Mouse (Mus musculus): ENCODE data around the gene Krt13. TPM values are rescaled to one million over a fixed set of nuclear protein-coding genes. Genes with fewer than 3 reads are reported as not detected.

Gene Krt13
- polyA plus RNA-seq, 2 experiments, result 0.62 to 1.7 TPM

DNA sequence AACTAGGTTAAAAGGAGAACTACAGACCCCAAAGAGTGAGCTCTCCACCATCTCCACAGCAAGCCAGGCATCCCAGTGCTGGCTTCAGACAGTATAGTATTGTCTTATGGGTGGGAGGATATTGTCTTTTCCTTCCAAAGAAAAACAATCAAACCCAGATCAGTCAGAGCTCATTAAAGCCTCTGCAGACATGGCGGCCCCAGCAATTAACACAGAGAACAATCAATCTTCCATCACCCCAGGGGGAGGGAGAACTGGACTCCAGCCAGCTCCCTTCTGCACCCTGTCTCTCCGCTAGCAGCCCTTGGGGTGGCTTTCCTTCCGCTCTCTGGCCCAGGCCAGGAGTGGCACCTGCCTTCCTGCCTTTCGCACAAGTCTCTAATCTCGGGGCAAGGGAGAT lies 16.3 kb upstream of the Krt13 start:
- Histone ChIP-seq H3K9ac (ENCODE audit: low read depth, low read length, severe bottlenecking) (no peak overlapping the region), H3K4me1 (ENCODE audit: control insufficient read depth, insufficient read depth, low read length) (0 out of 2 replicates have a peak, but pooled peaks cover 2% of the 10 kb centered on the region), H3K27ac (replicated peaks; ENCODE audit: low read depth, low read length) (no peak overlapping the region), H3K4me3 (replicated peaks; ENCODE audit: low read length) (no peak overlapping the region), H3K4me2 (replicated peaks; ENCODE audit: low read depth, low read length, severe bottlenecking) (no peak overlapping the region), H3K9me3 (ENCODE audit: control insufficient read depth, low read length) (no peaks in the 10 kb centered on the region), H3K27me3 (ENCODE audit: control insufficient read depth, insufficient read depth, low read length) (no peaks in the 10 kb centered on the region), H3K36me3 (ENCODE audit: control insufficient read depth, insufficient read depth, low read length) (no peaks in the 10 kb centered on the region)
- DNase-seq (ENCODE audit: low spot score), result no peak
- TF ChIP-seq POLR2A (IDR thresholded peaks at IDR 0.05; ENCODE audit: borderline replicate concordance, extremely low read depth, insufficient read depth, insufficient read length), result no peak
- no peak for ATAC-seq (ENCODE audit: low FRiP score, low read depth)
- 36% methylated on average over 5 of the region's 5 CpGs for WGBS

DNA sequence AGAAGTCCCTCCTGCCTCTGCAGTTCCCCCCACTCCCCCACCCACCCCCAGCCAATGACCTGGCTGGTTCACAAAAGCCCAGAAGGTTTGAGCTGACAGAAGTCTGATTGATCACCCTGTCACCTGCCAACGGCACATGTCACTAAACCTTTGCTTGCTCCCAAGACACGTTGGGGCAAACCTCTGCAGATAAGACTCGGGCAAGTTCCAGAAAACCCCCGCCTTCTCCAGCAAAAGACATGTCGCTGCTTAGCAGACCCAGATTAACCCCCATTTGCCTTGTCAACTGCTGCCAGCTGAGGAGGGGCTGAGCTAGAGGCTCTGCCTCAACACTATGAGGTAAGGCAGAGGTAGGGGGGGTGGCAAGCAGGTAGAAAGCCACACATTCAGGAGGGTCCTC lies 15.2 kb upstream of the Krt13 start:
- H3K4me1 ChIP-seq (ENCODE audit: control insufficient read depth, insufficient read depth, low read length), result 0 out of 2 replicates have a peak, but pooled peaks cover 2% of the 10 kb centered on the region
- no peak overlapping the region for H3K27ac ChIP-seq (replicated peaks; ENCODE audit: low read depth, low read length)
- H3K4me3 ChIP-seq (replicated peaks; ENCODE audit: low read length), result no peak overlapping the region
- H3K4me2 ChIP-seq (replicated peaks; ENCODE audit: low read depth, low read length, severe bottlenecking), result no peak overlapping the region
- DNase-seq (ENCODE audit: low spot score) (peak; percentile 43), ATAC-seq (ENCODE audit: low FRiP score, low read depth) (no peak)
- 24% methylated on average over 5 of the region's 5 CpGs for WGBS
- H3K9me3 ChIP-seq (ENCODE audit: control insufficient read depth, low read length), result no peaks in the 10 kb centered on the region
- no peak overlapping the region for H3K9ac ChIP-seq (ENCODE audit: low read depth, low read length, severe bottlenecking)
- no peak for TF ChIP-seq POLR2A (IDR thresholded peaks at IDR 0.05; ENCODE audit: borderline replicate concordance, extremely low read depth, insufficient read depth, insufficient read length)
- H3K36me3 ChIP-seq (ENCODE audit: control insufficient read depth, insufficient read depth, low read length), result no peaks in the 10 kb centered on the region
- no peaks in the 10 kb centered on the region for H3K27me3 ChIP-seq (ENCODE audit: control insufficient read depth, insufficient read depth, low read length)

DNA sequence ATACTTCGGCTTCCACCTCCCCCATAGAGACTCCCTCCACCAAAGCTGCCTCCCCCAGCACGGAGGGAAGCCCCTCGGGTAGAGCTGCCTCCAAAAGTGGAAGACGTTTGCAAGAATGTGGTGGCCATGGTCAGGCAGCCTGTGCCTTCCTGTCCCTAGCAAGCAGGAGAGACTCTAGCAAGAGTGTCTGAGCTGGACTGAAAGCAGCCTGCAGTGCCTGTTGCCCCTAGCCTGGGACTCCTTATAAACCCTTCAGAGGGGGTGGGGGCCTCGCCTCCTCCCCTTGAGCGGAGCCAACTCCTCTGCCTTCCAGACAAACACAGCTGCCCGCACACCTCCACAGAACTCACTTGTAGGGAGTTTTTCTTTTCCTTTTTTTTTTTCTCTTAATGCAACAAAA lies 14.4 kb upstream of the Krt13 start, which contains the start of gene Krt15:
Krt15 (minus strand) TSS at position 198 of the 400 bp plus-strand sequence.
- Histone ChIP-seq H3K4me3 (replicated peaks; ENCODE audit: low read length) (peak within 1 kb of the TSS; percentile 4; the same call in 1 of the 2 replicates), H3K4me2 (replicated peaks; ENCODE audit: low read depth, low read length, severe bottlenecking) (0 out of 2 replicates have a peak within 1 kb of the TSS, but pooled peaks have one; percentile 20), H3K4me1 (ENCODE audit: control insufficient read depth, insufficient read depth, low read length) (0 out of 2 replicates have a peak, but pooled peaks cover 2% of the 10 kb centered on the region), H3K9me3 (ENCODE audit: control insufficient read depth, low read length) (no peaks in the 10 kb centered on the region), H3K9ac (ENCODE audit: low read depth, low read length, severe bottlenecking) (no peak within 1 kb of the TSS), H3K27ac (replicated peaks; ENCODE audit: low read depth, low read length) (no peak within 1 kb of the TSS), H3K27me3 (ENCODE audit: control insufficient read depth, insufficient read depth, low read length) (no peaks in the 10 kb centered on the region), H3K36me3 (ENCODE audit: control insufficient read depth, insufficient read depth, low read length) (no peaks in the 10 kb centered on the region)
- TF ChIP-seq POLR2A (IDR thresholded peaks at IDR 0.05; ENCODE audit: borderline replicate concordance, extremely low read depth, insufficient read depth, insufficient read length), result peak; percentile 45; the same call in 1 of the 2 replicates
- no peak for DNase-seq (ENCODE audit: low spot score)
- no peak for ATAC-seq (ENCODE audit: low FRiP score, low read depth)
- WGBS, result 35% methylated on average over 7 of the region's 7 CpGs

DNA sequence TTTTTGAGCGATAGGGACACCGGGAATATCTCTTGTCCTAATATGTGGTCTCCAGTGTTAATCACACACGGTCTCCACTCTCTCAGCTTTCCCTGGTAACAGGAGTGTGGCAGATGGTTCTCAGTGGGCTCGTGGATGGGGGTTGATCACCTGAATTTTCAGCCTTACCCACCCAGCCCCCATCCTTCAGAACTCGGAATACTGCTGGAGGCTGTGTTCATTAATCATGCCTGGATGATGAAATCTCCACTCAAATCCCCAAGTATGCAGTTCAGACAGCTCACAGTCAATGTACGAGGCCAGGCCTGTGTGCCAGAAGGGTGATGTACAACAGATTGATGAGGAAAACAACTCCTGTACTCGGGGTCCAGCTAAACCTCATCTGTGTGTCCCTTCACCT lies 3.5 kb upstream of the Krt13 start:
- no peak for ATAC-seq (ENCODE audit: low FRiP score, low read depth)
- Histone ChIP-seq H3K4me3 (replicated peaks; ENCODE audit: low read length) (no peak overlapping the region), H3K4me1 (ENCODE audit: control insufficient read depth, insufficient read depth, low read length) (no peaks in the 10 kb centered on the region), H3K36me3 (ENCODE audit: control insufficient read depth, insufficient read depth, low read length) (no peaks in the 10 kb centered on the region), H3K27me3 (ENCODE audit: control insufficient read depth, insufficient read depth, low read length) (no peaks in the 10 kb centered on the region), H3K9me3 (ENCODE audit: control insufficient read depth, low read length) (no peaks in the 10 kb centered on the region), H3K27ac (replicated peaks; ENCODE audit: low read depth, low read length) (no peak overlapping the region), H3K9ac (ENCODE audit: low read depth, low read length, severe bottlenecking) (no peak overlapping the region), H3K4me2 (replicated peaks; ENCODE audit: low read depth, low read length, severe bottlenecking) (no peak overlapping the region)
- no peak for TF ChIP-seq POLR2A (IDR thresholded peaks at IDR 0.05; ENCODE audit: borderline replicate concordance, extremely low read depth, insufficient read depth, insufficient read length)
- 64% methylated on average over 7 of the region's 7 CpGs for WGBS
- DNase-seq (ENCODE audit: low spot score), result no peak

DNA sequence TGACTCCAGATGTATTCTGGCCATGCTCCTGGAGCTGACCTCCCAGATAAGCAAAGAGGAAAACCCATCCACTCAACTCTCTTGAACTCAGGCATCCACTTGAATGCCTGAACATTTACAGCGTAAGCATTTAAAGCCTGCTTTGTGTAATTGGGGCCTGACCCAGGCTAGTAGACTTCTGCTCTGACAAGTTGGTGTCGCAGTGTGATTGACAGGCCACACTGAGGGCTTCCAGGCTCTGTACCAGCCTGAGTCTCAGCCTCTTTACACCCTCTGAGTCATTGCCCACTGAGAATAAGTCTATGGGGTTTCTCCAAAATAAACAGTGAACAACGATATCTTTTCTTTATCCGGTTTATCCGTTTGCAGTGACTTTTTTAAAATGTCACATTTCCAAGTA lies 1.0 kb downstream of the Krt13 start:
- 87% methylated on average over 5 of the region's 5 CpGs for WGBS
- DNase-seq (ENCODE audit: low spot score), result no peak

DNA sequence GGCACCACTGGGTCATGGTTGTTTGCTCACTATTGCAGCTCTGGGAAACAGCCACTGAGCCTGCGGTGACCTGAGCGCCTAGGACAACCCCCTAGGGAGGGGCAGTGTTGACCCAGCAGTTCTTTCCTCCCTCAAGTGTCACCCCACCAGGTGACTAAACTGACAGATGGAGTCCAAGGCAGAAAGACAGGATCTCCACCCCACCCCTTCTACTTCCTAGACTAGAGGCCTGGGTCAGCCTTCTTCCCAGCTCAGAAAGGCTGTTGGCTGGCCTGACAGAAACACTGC lies 7.7 kb downstream of the Krt13 start:
- H3K27ac ChIP-seq (replicated peaks; ENCODE audit: low read depth, low read length), result no peak overlapping the region
- no peak for ATAC-seq (ENCODE audit: low FRiP score, low read depth)
- H3K9ac ChIP-seq (ENCODE audit: low read depth, low read length, severe bottlenecking), result no peak overlapping the region
- WGBS, result 78% methylated on average over 2 of the region's 2 CpGs
- no peaks in the 10 kb centered on the region for H3K36me3 ChIP-seq (ENCODE audit: control insufficient read depth, insufficient read depth, low read length)
- no peak overlapping the region for H3K4me2 ChIP-seq (replicated peaks; ENCODE audit: low read depth, low read length, severe bottlenecking)
- DNase-seq (ENCODE audit: low spot score), result no peak
- H3K4me1 ChIP-seq (ENCODE audit: control insufficient read depth, insufficient read depth, low read length), result no peaks in the 10 kb centered on the region
- no peak for TF ChIP-seq POLR2A (IDR thresholded peaks at IDR 0.05; ENCODE audit: borderline replicate concordance, extremely low read depth, insufficient read depth, insufficient read length)
- H3K27me3 ChIP-seq (ENCODE audit: control insufficient read depth, insufficient read depth, low read length), result no peaks in the 10 kb centered on the region
- no peaks in the 10 kb centered on the region for H3K9me3 ChIP-seq (ENCODE audit: control insufficient read depth, low read length)
- no peak overlapping the region for H3K4me3 ChIP-seq (replicated peaks; ENCODE audit: low read length)

More for the DNA sequence above, 1.0 kb downstream of the Krt13 start:
- H3K4me3 ChIP-seq (replicated peaks; ENCODE audit: low read length), result no peak overlapping the region
- no peaks in the 10 kb centered on the region for H3K9me3 ChIP-seq (ENCODE audit: control insufficient read depth, low read length)
- no peaks in the 10 kb centered on the region for H3K36me3 ChIP-seq (ENCODE audit: control insufficient read depth, insufficient read depth, low read length)
- H3K4me1 ChIP-seq (ENCODE audit: control insufficient read depth, insufficient read depth, low read length), result no peaks in the 10 kb centered on the region
- H3K27ac ChIP-seq (replicated peaks; ENCODE audit: low read depth, low read length), result no peak overlapping the region
- no peaks in the 10 kb centered on the region for H3K27me3 ChIP-seq (ENCODE audit: control insufficient read depth, insufficient read depth, low read length)
- ATAC-seq (ENCODE audit: low FRiP score, low read depth), result no peak
- no peak for TF ChIP-seq POLR2A (IDR thresholded peaks at IDR 0.05; ENCODE audit: borderline replicate concordance, extremely low read depth, insufficient read depth, insufficient read length)
- no peak overlapping the region for H3K4me2 ChIP-seq (replicated peaks; ENCODE audit: low read depth, low read length, severe bottlenecking)
- H3K9ac ChIP-seq (ENCODE audit: low read depth, low read length, severe bottlenecking), result no peak overlapping the region
